Mouse (Mus musculus) limb, embryonic 11.5 days (tissue): ENCODE results near the gene Arap1. TPM values are rescaled to one million over a fixed set of nuclear protein-coding genes. Genes with fewer than 3 reads are reported as not detected.

ENCODE experiments used
- ATAC-seq: fragments of 200-750 bp; cut with Nextera tagmentation; 2 replicates; pipeline ENCODE4 v1.8.0; 2017; ENCODE audit warnings: low read depth; ENCODE audit not compliant: insufficient number of reproducible peaks, low FRiP score, low TSS enrichment
- DNase-seq: peaks from one replicate; pipeline ENCODE4 v3.0.0-alpha.2; 2015; ENCODE audit warnings: low spot score
- H3K27ac ChIP-seq: fragments of 300-500 bp; sonication (generic); replicated peaks from 2 replicates; pipeline ENCODE4 v1.5.1; 2014; ENCODE audit warnings: low read depth, mild to moderate bottlenecking, low read length
- H3K27me3 ChIP-seq: fragments of 300-500 bp; sonication (generic); 2 replicates; pipeline ENCODE4 v1.6.1; 2014; ENCODE audit warnings: mild to moderate bottlenecking, low read length, mixed read lengths; ENCODE audit not compliant: control insufficient read depth, insufficient read depth
- H3K36me3 ChIP-seq: fragments of 300-500 bp; sonication (generic); 2 replicates; pipeline ENCODE4 v1.6.1; 2014; ENCODE audit warnings: mild to moderate bottlenecking, low read length, moderate library complexity, mixed read lengths; ENCODE audit not compliant: control insufficient read depth, insufficient read depth
- H3K4me1 ChIP-seq: fragments of 300-500 bp; sonication (generic); 2 replicates; pipeline ENCODE4 v1.6.1; 2014; ENCODE audit warnings: low read length, mixed read lengths; ENCODE audit not compliant: control insufficient read depth, insufficient read depth
- H3K4me2 ChIP-seq: fragments of 300-500 bp; sonication (generic); 2 replicates; pipeline ENCODE4 v1.6.1; 2014; ENCODE audit warnings: low read depth, mild to moderate bottlenecking, moderate library complexity; ENCODE audit not compliant: severe bottlenecking
- H3K4me3 ChIP-seq: fragments of 300-500 bp; sonication (generic); 2 replicates; pipeline ENCODE4 v1.5.1; 2014; ENCODE audit warnings: low read depth, low read length
- H3K9ac ChIP-seq: fragments of 300-500 bp; sonication (generic); 2 replicates; pipeline ENCODE4 v1.6.1; 2014; ENCODE audit warnings: mild to moderate bottlenecking, low read length
- H3K9me3 ChIP-seq: fragments of 300-500 bp; sonication (generic); 2 replicates; pipeline ENCODE4 v1.6.1; 2016; ENCODE audit warnings: low read length; ENCODE audit not compliant: control insufficient read depth
- WGBS: fragments of 180-500 bp; shearing (Covaris S2); extraction: QIAGEN DNeasy Blood & Tissue Kit; methylation state at CpG from one replicate; pipeline ENCODE4 v1.1.7; 2014; 5-methylcytosine and 5-hydroxymethylcytosine counted together
- polyA plus RNA-seq: library from polyadenylated mRNA; unstranded; fragments of >200 nt; fragmentation: Nextera tagmentation; extraction: Ambion mirVana; gene quantifications from 2 replicates; pipeline ENCODE4 v1.2.1, GENCODE M21; 2014

The Arap1 gene
- polyA plus RNA-seq, 1 experiment from 2014 or later: 14.3 TPM

DNA sequence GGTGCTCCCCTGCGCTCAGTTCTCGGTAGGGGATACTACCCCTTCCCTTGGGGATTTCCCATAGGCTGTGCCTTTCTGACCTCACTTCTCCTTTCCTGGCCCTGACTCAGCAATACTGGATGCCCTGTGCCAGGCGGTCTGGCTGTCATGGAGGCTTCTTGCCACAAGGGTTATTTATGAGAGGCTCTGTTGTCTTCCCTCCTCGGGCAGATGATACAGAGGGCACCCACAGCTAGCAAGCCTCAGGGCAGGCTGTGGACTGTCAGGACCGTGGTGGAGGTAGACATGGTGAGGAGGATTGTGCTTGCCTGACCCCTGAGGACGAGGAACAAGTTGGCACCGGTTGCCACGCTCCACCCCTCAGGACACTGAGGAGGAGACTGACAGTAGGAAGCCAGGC lies 34.5 kb downstream of the Arap1 start:
- no peak for ATAC-seq
- DNase-seq: no peak
- 78% methylated on average over 8 of the region's 8 CpGs for whole genome bisulfite sequencing
- no peak overlapping the region for H3K4me2 ChIP-seq
- H3K27ac ChIP-seq: no peak overlapping the region
- peaks cover 14% of the 10 kb centered on the region for H3K4me1 ChIP-seq
- no peak overlapping the region for H3K9ac ChIP-seq
- H3K27me3 ChIP-seq: no peaks in the 10 kb centered on the region
- no peaks in the 10 kb centered on the region for H3K9me3 ChIP-seq
- H3K4me3 ChIP-seq: no peak overlapping the region
- H3K36me3 ChIP-seq: no peaks in the 10 kb centered on the region

DNA sequence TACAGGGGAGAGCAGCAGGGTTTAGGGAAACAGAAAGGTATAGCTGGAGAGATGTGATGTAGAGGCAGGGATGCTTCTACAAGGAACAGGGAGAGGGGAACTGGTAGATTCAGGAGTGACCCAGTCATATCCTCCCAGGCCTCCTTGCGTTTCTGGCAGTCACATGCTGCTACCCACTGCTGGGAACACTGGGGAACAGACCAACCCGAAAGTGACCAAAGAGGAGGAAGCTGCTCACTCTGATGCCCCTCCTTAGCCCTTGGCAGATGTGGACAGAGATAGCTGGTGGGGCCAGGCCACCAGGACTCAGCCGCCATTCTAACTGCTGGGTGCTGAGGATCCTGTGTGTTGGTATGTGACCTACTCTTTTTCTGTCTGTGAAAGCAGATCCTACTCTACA lies 35.9 kb downstream of the Arap1 start:
- Histone ChIP-seq H3K9ac (no peak overlapping the region), H3K4me3 (no peak overlapping the region), H3K27me3 (no peaks in the 10 kb centered on the region), H3K36me3 (no peaks in the 10 kb centered on the region), H3K27ac (no peak overlapping the region), H3K4me2 (no peak overlapping the region), H3K9me3 (no peaks in the 10 kb centered on the region), H3K4me1 (peaks cover 7% of the 10 kb centered on the region; the same call in 1 of the 2 replicates)
- DNase-seq (no peak), ATAC-seq (no peak)
- 75% methylated on average over 3 of the region's 3 CpGs for WGBS

DNA sequence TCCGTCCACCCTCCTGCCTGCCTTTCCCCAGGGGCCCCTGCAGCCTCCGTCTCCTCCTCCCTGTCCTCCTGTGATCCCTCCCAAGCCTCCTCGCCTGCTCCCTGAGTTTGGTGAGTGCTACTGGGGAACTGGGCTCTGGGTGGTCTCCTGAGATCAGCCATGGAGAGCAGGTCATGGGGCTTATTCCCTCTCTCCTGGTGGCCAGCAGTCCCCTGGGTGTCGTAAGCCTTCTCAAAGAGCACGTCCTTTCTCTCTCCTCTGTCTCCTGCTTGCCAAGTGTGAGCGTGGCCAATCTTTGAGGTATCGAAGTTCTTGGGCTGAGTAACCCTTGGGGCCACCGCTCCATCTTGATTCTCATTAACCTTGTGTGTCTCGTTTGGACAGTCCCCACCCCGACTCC lies 37.1 kb downstream of the Arap1 start:
- Histone ChIP-seq H3K36me3 (no peaks in the 10 kb centered on the region), H3K4me2 (no peak overlapping the region), H3K9me3 (no peaks in the 10 kb centered on the region), H3K27me3 (no peaks in the 10 kb centered on the region), H3K4me1 (peaks cover 7% of the 10 kb centered on the region; the same call in 1 of the 2 replicates), H3K4me3 (no peak overlapping the region), H3K27ac (no peak overlapping the region), H3K9ac (no peak overlapping the region)
- DNase-seq (no peak), ATAC-seq (no peak)
- WGBS: 71% methylated on average over 10 of the region's 10 CpGs

DNA sequence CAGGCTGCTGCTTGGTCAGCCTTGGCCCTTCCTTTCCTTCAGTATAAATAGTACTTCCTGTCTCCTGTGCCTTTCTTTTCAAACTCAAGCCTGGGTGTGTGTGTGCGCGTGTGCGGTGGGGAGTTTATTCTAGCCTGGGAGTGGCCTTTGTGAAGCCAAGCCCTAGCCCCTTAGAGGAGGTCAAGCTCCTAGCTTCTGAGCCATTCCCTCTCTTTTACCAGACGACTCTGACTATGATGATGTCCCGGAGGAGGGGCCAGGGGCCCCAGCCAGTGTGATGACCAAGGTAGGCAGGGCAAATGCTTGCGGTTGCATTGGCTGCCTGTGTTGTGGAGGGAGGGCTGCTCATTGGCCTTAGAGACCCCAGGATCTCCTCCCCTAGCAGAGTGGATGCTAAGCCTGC lies 37.5 kb downstream of the Arap1 start:
- H3K9me3 ChIP-seq: no peaks in the 10 kb centered on the region
- H3K27me3 ChIP-seq: no peaks in the 10 kb centered on the region
- H3K9ac ChIP-seq: no peak overlapping the region
- H3K27ac ChIP-seq: no peak overlapping the region
- 38% methylated on average over 6 of the region's 6 CpGs for WGBS
- H3K36me3 ChIP-seq: no peaks in the 10 kb centered on the region
- peaks cover 7% of the 10 kb centered on the region; the same call in 1 of the 2 replicates for H3K4me1 ChIP-seq
- no peak overlapping the region for H3K4me3 ChIP-seq
- H3K4me2 ChIP-seq: no peak overlapping the region
- DNase-seq (no peak), ATAC-seq (no peak)

DNA sequence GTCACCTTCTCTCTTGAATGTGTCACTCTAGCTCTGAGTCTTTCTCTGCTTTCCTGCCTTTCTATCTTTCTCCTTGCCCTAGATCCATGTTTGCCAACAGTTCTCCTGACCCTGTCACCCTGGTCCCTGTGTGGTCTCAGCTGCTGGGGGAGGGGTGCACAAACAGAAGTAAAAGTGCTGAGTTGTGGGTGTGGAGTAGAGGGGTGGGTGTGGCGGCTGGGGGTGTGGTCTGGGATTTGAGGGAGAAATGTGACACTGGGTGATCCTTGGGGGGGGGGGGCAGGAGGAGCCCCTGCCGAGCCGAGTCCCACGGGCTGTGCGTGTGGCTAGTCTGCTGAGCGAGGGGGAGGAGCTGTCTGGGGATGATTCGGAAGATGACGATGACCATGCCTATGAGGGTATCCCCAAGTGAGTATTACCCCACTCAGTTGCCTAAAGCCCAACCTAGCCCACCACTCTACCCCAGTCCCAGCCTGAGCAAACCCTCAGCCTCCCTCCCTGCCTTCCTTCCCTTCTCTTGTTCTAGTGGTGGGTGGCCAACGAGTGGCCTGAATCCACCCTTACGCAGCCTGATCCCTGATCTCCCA lies 38.1 kb downstream of the Arap1 start:
- no peak for DNase-seq
- WGBS: 69% methylated on average over 5 of the region's 10 CpGs
- H3K9ac ChIP-seq: no peak overlapping the region

DNA sequence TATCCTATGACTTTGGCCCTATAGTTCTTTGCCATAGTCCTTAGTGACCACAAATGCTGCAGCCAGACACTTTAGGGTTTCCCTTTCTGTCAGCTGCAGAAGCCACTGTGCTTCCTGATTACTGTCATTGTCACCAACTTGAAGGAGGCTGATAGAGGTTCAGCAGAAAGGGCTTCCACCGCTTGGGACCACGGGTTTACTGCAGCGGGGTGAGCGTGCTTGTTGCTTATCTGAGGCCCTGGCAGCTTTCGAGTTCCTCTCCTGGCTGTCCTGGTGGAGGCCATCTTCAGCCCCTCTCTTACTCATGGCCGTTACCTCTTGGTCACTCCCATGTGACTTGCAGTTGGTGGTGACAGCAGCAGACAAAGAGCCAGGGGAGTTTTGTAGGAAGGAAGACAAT lies 41.4 kb downstream of the Arap1 start:
- H3K27ac ChIP-seq: no peak overlapping the region
- DNase-seq (no peak), ATAC-seq (no peak)
- 87% methylated on average over 6 of the region's 6 CpGs for WGBS
- no peaks in the 10 kb centered on the region for H3K36me3 ChIP-seq
- no peaks in the 10 kb centered on the region for H3K9me3 ChIP-seq
- no peaks in the 10 kb centered on the region for H3K27me3 ChIP-seq
- no peak overlapping the region for H3K4me2 ChIP-seq
- H3K4me3 ChIP-seq: no peak overlapping the region
- peaks cover 22% of the 10 kb centered on the region for H3K4me1 ChIP-seq
- H3K9ac ChIP-seq: no peak overlapping the region

More for the DNA sequence above, 38.1 kb downstream of the Arap1 start:
- Histone ChIP-seq H3K4me2 (no peak overlapping the region), H3K4me3 (no peak overlapping the region), H3K27me3 (no peaks in the 10 kb centered on the region), H3K27ac (no peak overlapping the region), H3K36me3 (no peaks in the 10 kb centered on the region), H3K4me1 (peaks cover 7% of the 10 kb centered on the region; the same call in 1 of the 2 replicates), H3K9me3 (no peaks in the 10 kb centered on the region)
- ATAC-seq: peak; percentile 32; the same call in 1 of the 2 replicates

DNA sequence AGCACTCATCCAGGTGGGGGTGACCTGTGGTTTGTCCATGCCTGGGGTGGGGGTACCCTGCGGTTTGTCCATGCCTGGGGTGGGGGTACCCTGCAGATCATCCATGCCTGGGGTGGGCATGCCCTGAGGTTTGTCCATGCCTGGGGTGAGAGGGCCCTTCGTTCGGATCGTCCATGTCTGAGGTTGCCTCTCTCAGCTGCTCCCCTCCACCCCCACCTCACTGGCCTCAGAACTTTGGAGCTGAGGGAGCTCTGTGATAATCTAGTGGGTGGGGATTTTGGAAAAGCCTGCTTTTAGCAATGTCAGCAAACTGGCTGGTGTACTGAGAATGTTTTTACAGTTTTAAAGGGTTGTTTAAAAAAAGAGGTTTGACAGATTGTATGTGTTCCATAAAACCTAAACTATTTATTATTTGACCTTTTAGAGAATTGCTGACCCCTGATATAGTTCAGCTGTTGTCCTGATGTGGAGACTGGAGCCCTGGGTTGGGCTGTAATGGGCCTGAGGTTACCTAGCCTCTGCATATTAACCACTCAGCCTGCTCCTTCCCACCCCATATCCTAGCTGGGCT lies 44.1 kb downstream of the Arap1 start:
- H3K27me3 ChIP-seq: no peaks in the 10 kb centered on the region
- no peak overlapping the region for H3K9ac ChIP-seq
- no peak overlapping the region for H3K27ac ChIP-seq
- DNase-seq (no peak), ATAC-seq (no peak)
- WGBS: 81% methylated on average over 4 of the region's 4 CpGs
- no peaks in the 10 kb centered on the region for H3K9me3 ChIP-seq
- H3K4me3 ChIP-seq: no peak overlapping the region
- H3K4me1 ChIP-seq: peaks cover 23% of the 10 kb centered on the region
- no peak overlapping the region for H3K4me2 ChIP-seq
- no peaks in the 10 kb centered on the region for H3K36me3 ChIP-seq

DNA sequence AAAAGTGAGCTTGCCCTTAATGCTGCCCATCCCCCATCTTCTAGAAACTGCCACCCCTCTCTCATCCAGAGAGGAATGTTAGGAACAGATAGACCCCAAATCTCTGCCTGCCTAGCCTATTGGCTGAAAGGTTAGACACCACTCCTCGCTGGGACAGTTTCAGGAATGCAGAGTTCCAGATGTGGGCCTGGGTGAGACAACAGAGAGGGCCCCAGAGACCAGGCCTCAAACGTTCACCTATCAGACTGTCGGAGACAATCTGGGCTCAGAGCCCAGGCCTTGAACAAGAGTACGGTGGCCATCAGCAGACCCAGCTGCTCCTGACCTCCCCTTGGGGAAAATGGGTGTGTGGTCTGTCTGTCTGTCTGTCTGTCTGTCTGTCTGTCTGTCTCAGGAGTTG lies 45.1 kb downstream of the Arap1 start:
- Histone ChIP-seq H3K27me3 (no peaks in the 10 kb centered on the region), H3K4me3 (no peak overlapping the region), H3K9me3 (no peaks in the 10 kb centered on the region), H3K27ac (0 out of 2 replicates have a peak overlapping the region, but pooled peaks have one; percentile 64), H3K9ac (no peak overlapping the region), H3K36me3 (no peaks in the 10 kb centered on the region), H3K4me2 (no peak overlapping the region), H3K4me1 (peaks cover 23% of the 10 kb centered on the region)
- no peak for DNase-seq
- ATAC-seq: no peak
- WGBS: 41% methylated on average over 4 of the region's 4 CpGs
